Mouse (Mus musculus): ENCODE measurements around the gene Adh6a.

DNA sequence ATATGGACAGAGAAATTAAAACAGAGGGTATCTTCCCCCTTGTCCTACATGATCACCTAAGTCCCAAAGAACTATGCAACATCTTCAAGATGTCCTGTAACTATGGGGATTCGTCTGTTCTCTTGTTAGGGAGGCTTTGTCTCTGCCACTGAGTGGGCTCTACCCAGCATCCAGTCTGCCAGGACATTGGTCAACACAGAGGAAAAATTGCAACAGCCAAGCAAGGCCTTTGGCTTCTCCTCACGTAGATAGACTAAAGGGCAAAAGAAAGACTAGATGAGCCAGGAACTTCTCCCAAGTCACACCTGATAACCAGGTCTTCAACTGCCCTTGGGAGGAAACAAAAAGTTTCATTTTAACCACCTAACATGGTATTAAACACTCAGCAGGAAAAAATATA lies 62.1 kb downstream of the Adh6a start:
- TF ChIP-seq CTCF (IDR thresholded peaks at IDR 0.05; ENCODE audit: borderline replicate concordance, insufficient read depth, low read depth, low read length) (no peak), POLR2A (IDR thresholded peaks at IDR 0.05; ENCODE audit: borderline replicate concordance, insufficient read depth, low read length) (no peak)
